Mouse (Mus musculus) lung, embryonic 14.5 days (tissue): ENCODE data around the gene Bbs9. TPM values are rescaled to one million over a fixed set of nuclear protein-coding genes. Genes with fewer than 3 reads are reported as not detected.

Experiments
- ATAC-seq: fragments of 200-750 bp; cut with Nextera tagmentation; 2 replicates; pipeline ENCODE4 v1.8.0; 2017; ENCODE audit warnings: mild to moderate bottlenecking, moderate TSS enrichment, moderate library complexity; ENCODE audit not compliant: insufficient read depth
- DNase-seq: peaks from one replicate; pipeline ENCODE4 v3.0.0-alpha.2; 2015
- H3K27ac ChIP-seq: fragments of 300-500 bp; sonication (generic); 2 replicates; pipeline ENCODE4 v1.5.1; 2014; ENCODE audit warnings: low read depth, mild to moderate bottlenecking, moderate library complexity
- H3K27me3 ChIP-seq: fragments of 300-500 bp; sonication (generic); 2 replicates; pipeline ENCODE4 v1.6.1; 2014; ENCODE audit warnings: low read length, control low read depth; ENCODE audit not compliant: insufficient read depth
- H3K36me3 ChIP-seq: fragments of 300-500 bp; sonication (generic); 2 replicates; pipeline ENCODE4 v1.6.1; 2014; ENCODE audit warnings: control low read depth; ENCODE audit not compliant: insufficient read depth
- H3K4me1 ChIP-seq: fragments of 300-500 bp; sonication (generic); 2 replicates; pipeline ENCODE4 v1.6.1; 2014; ENCODE audit warnings: antibody characterized with exemption, control low read depth; ENCODE audit not compliant: insufficient read depth
- H3K4me2 ChIP-seq: fragments of 300-500 bp; sonication (generic); 2 replicates; pipeline ENCODE4 v1.6.1; 2014; ENCODE audit warnings: mild to moderate bottlenecking
- H3K4me3 ChIP-seq: fragments of 300-500 bp; sonication (generic); 2 replicates; pipeline ENCODE4 v1.5.1; 2014; ENCODE audit warnings: low read depth, low read length
- H3K9ac ChIP-seq: fragments of 300-500 bp; sonication (generic); 2 replicates; pipeline ENCODE4 v1.6.1; 2014
- H3K9me3 ChIP-seq: fragments of 300-500 bp; sonication (generic); 2 replicates; pipeline ENCODE4 v1.6.1; 2016; ENCODE audit warnings: low read depth, low read length, control low read depth
- CTCF ChIP-seq: IDR thresholded peaks from 2 replicates; pipeline ENCODE4 v1.5.1; 2016; ENCODE audit warnings: antibody characterized with exemption, low read depth
- WGBS: fragments of 180-500 bp; shearing (Covaris S2); extraction: QIAGEN DNeasy Blood & Tissue Kit; methylation state at CpG from one replicate; pipeline ENCODE4 v1.1.7; 2014; 5-methylcytosine and 5-hydroxymethylcytosine counted together
- polyA plus RNA-seq: library from polyadenylated mRNA; unstranded; fragments of >200 nt; fragmentation: Nextera tagmentation; extraction: Ambion mirVana; gene quantifications from 2 replicates; pipeline ENCODE4 v1.2.1, GENCODE M21; 2014

The Bbs9 gene
- polyA plus RNA-seq, 1 experiment from 2014 or later = 17.1 TPM

GRCm38 (mm10) chr9:22557467-22557866 is 82.0 kb downstream of the Bbs9 start:
- no peak overlapping the region for H3K4me3 ChIP-seq
- H3K4me1 ChIP-seq = no peaks in the 10 kb centered on the region
- no peaks in the 10 kb centered on the region for H3K27me3 ChIP-seq
- H3K9ac ChIP-seq = no peak overlapping the region
- H3K27ac ChIP-seq = no peak overlapping the region
- WGBS = 38% methylated on average over 13 of the region's 13 CpGs
- peak; percentile 81 for TF ChIP-seq CTCF
- no peaks in the 10 kb centered on the region for H3K36me3 ChIP-seq
- H3K9me3 ChIP-seq = no peaks in the 10 kb centered on the region
- ATAC-seq (no peak), DNase-seq (peak; percentile 76)
- no peak overlapping the region for H3K4me2 ChIP-seq

DNA sequence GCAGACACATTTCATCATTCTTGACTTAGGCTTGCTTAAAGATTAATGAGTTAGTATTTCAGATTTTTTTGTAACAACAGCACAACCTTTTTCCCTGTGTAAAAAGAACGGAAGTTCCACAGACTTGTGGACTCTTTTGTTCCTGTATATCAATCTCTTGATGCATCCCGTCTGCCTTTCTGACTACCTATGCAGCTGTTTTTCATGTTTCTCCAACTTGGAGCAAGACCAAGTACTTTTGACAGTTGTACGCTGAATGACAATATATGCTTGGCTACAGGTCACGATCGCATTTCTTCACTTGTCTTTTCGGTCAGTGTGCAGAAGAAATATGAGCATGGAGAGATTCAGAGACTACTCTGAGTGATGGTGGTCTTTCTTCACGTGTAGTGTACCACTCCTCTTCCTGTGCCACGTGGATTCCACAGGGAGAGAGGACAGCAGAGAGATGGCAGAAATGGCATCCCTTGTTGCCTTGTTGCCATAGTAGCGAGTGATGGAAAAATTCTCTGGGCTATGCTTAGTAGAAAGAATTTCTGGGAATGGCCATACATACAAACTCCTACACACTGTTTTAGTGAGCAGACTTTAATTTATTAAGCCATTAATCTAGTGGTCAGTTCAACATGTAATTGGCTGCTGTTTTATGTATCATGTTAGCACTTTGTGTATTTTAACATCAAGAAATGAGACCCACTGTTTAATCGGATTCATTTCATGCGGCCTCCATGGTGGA is 88.3 kb downstream of the Bbs9 start:
- Histone ChIP-seq H3K4me1 (no peaks in the 10 kb centered on the region), H3K9me3 (no peaks in the 10 kb centered on the region), H3K36me3 (no peaks in the 10 kb centered on the region), H3K4me3 (no peak overlapping the region), H3K27me3 (no peaks in the 10 kb centered on the region), H3K4me2 (no peak overlapping the region), H3K27ac (no peak overlapping the region), H3K9ac (no peak overlapping the region)
- TF ChIP-seq CTCF = no peak
- ATAC-seq = no peak
- 66% methylated on average over 11 of the region's 11 CpGs for WGBS
- DNase-seq = no peak

GRCm38 (mm10) chr9:22567726-22568125 is 92.2 kb downstream of the Bbs9 start:
- WGBS = 89% methylated on average over 5 of the region's 5 CpGs
- no peak overlapping the region for H3K4me2 ChIP-seq

GRCm38 (mm10) chr9:22576426-22577139 is 101.1 kb downstream of the Bbs9 start:
- ATAC-seq (peak; percentile 92), DNase-seq (peak; percentile 90)
- TF ChIP-seq CTCF = no peak; the same call in 1 of the 2 replicates
- Histone ChIP-seq H3K4me3 (no peak overlapping the region), H3K9ac (no peak overlapping the region), H3K4me2 (no peak overlapping the region), H3K36me3 (no peaks in the 10 kb centered on the region), H3K9me3 (no peaks in the 10 kb centered on the region), H3K27me3 (no peaks in the 10 kb centered on the region), H3K27ac (no peak overlapping the region), H3K4me1 (no peaks in the 10 kb centered on the region)
- WGBS = 30% methylated on average over 14 of the region's 14 CpGs

More at GRCm38 (mm10) chr9:22567726-22568125, 92.2 kb downstream of the Bbs9 start:
- no peaks in the 10 kb centered on the region for H3K36me3 ChIP-seq
- no peaks in the 10 kb centered on the region for H3K4me1 ChIP-seq
- DNase-seq (no peak), ATAC-seq (no peak)
- TF ChIP-seq CTCF = no peak
- no peaks in the 10 kb centered on the region for H3K27me3 ChIP-seq
- H3K9ac ChIP-seq = no peak overlapping the region
- H3K9me3 ChIP-seq = no peaks in the 10 kb centered on the region
- no peak overlapping the region for H3K4me3 ChIP-seq
- no peak overlapping the region for H3K27ac ChIP-seq

- Histone ChIP-seq H3K9ac (no peak overlapping the region), H3K4me2 (no peak overlapping the region), H3K4me3 (no peak overlapping the region), H3K4me1 (no peaks in the 10 kb centered on the region), H3K27me3 (no peaks in the 10 kb centered on the region), H3K36me3 (no peaks in the 10 kb centered on the region), H3K27ac (no peak overlapping the region), H3K9me3 (no peaks in the 10 kb centered on the region)
- ATAC-seq (no peak), DNase-seq (no peak)
- no peak for TF ChIP-seq CTCF
- WGBS = 83% methylated on average over 3 of the region's 3 CpGs
These were observed 102.8 kb downstream of the Bbs9 start for GRCm38 (mm10) chr9:22578266-22578665.

GRCm38 (mm10) chr9:22584221-22584620 is 108.7 kb downstream of the Bbs9 start:
- 65% methylated on average over 3 of the region's 3 CpGs for WGBS
- Histone ChIP-seq H3K4me2 (no peak overlapping the region), H3K4me1 (no peaks in the 10 kb centered on the region), H3K27me3 (no peaks in the 10 kb centered on the region), H3K36me3 (no peaks in the 10 kb centered on the region), H3K9me3 (no peaks in the 10 kb centered on the region), H3K4me3 (no peak overlapping the region), H3K27ac (no peak overlapping the region), H3K9ac (no peak overlapping the region)
- ATAC-seq = no peak
- no peak for DNase-seq
- no peak for TF ChIP-seq CTCF

DNA sequence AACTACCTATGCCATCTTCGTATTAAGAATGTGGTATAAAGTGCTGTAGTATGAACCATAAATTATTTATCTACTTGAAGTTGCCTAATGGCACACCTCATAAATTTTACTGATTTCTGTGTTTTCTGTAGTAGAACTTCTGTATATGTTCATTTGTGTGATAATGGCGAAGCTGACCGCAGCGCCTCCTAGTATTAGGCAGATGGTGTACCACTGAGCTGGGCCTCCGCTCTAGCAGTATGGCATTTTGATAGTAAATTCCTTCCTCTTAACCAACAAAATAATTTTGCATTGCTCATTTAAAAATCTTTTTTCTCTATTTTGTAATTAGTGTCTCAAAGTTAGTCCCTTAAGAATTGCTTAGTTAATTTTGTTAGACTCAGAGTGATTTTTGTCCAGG is 117.5 kb downstream of the Bbs9 start:
- H3K9me3 ChIP-seq = no peaks in the 10 kb centered on the region

More for the DNA sequence above, 117.5 kb downstream of the Bbs9 start:
- H3K9ac ChIP-seq = no peak overlapping the region
- no peak overlapping the region for H3K4me2 ChIP-seq
- no peak overlapping the region for H3K4me3 ChIP-seq
- H3K4me1 ChIP-seq = no peaks in the 10 kb centered on the region
- no peak for TF ChIP-seq CTCF
- H3K27ac ChIP-seq = no peak overlapping the region
- ATAC-seq (no peak), DNase-seq (no peak)
- no peaks in the 10 kb centered on the region for H3K27me3 ChIP-seq
- no peaks in the 10 kb centered on the region for H3K36me3 ChIP-seq
- WGBS = 84% methylated on average over 5 of the region's 5 CpGs
